Mouse (Mus musculus) heart, adult 11 months (tissue): ENCODE results near the gene Kcnk18.

Experiments used
- DNase-seq: peaks from one replicate; pipeline ENCODE4 v3.0.0; 2022

Kcnk18 gene

GRCm38 (mm10) chr19:59218991-59219390, at the start of gene Kcnk18:
TSS of gene Kcnk18 (plus strand) at chr19:59219214.
- peak; percentile 68 for DNase-seq

GRCm38 (mm10) chr19:59169936-59170765, 48.9 kb upstream of the Kcnk18 start, which contains the start of gene Vax1:
TSS of gene Vax1 (minus strand) at chr19:59170056.
- DNase-seq: no peak

- DNase-seq: no peak
Measured at GRCm38 (mm10) chr19:59170766-59171095, 48.3 kb upstream of the Kcnk18 start.

GRCm38 (mm10) chr19:59171151-59171870, 47.7 kb upstream of the Kcnk18 start:
- no peak for DNase-seq

- DNase-seq: no peak
Measured at GRCm38 (mm10) chr19:59171871-59172245, 47.2 kb upstream of the Kcnk18 start.

- no peak for DNase-seq
Measured at GRCm38 (mm10) chr19:59172781-59173180, 46.2 kb upstream of the Kcnk18 start.

GRCm38 (mm10) chr19:59173341-59174015, 45.5 kb upstream of the Kcnk18 start:
- DNase-seq: no peak

GRCm38 (mm10) chr19:59184000-59184399, 35.0 kb upstream of the Kcnk18 start:
- DNase-seq: peak; percentile 86

GRCm38 (mm10) chr19:59188981-59189380, 30.0 kb upstream of the Kcnk18 start:
- peak; percentile 75 for DNase-seq

GRCm38 (mm10) chr19:59190431-59191122, 28.4 kb upstream of the Kcnk18 start:
- peak; percentile 55 for DNase-seq

- no peak for DNase-seq
Measured at GRCm38 (mm10) chr19:59191123-59191505, 27.9 kb upstream of the Kcnk18 start.

- peak; percentile 31 for DNase-seq
Measured at GRCm38 (mm10) chr19:59192491-59192890, 26.5 kb upstream of the Kcnk18 start.

GRCm38 (mm10) chr19:59193456-59193855, 25.6 kb upstream of the Kcnk18 start:
- DNase-seq: peak; percentile 61

GRCm38 (mm10) chr19:59193986-59194820, 24.8 kb upstream of the Kcnk18 start:
- DNase-seq: peak; percentile 86

GRCm38 (mm10) chr19:59195181-59195770, 23.7 kb upstream of the Kcnk18 start:
- peak; percentile 29 for DNase-seq

GRCm38 (mm10) chr19:59196111-59196666, 22.8 kb upstream of the Kcnk18 start:
- DNase-seq: peak; percentile 85

- peak; percentile 89 for DNase-seq
Measured at GRCm38 (mm10) chr19:59198161-59198560, 20.9 kb upstream of the Kcnk18 start.

- peak; percentile 87 for DNase-seq
Measured at GRCm38 (mm10) chr19:59208475-59208874, 10.5 kb upstream of the Kcnk18 start.

- DNase-seq: peak; percentile 65
Measured at GRCm38 (mm10) chr19:59208986-59209385, 10.0 kb upstream of the Kcnk18 start.

GRCm38 (mm10) chr19:59216891-59217290, 2.1 kb upstream of the Kcnk18 start:
- DNase-seq: peak; percentile 76

- peak; percentile 65 for DNase-seq
Measured at GRCm38 (mm10) chr19:59221131-59221530, 2.1 kb downstream of the Kcnk18 start.
